Mouse (Mus musculus) urinary bladder, adult 18-20 months (tissue): ENCODE results near the gene Olfr584.

ENCODE experiments used
- DNase-seq, 2 experiments: peaks; one replicate each; pipeline ENCODE4 v3.0.0; 2022; ENCODE audit warnings: low spot score in 2 of 2, mixed read lengths in 2 of 2

Olfr584 gene

DNA sequence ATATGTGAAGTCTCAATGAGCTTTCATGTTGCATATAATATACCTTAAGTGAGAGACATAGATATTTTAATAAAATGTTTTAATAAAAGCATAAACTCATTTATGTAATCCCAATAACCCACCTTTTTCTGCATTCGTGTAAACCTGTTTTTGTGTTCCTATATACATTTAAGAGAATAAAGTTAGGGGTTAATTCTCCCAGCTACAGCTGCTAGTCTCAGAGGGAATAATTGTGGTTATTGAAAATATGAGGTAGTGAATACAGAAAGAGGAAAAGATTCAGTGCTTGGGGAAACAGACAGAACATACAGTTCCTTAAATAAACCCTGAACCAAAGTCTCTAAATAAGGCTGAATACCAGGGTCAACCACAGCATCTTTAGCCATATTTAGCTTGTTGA is at the start of gene Olfr584:
Gene Olfr584 (plus strand): TSS at position 301 of the 400 bp plus-strand sequence.
- DNase-seq = no peak

DNA sequence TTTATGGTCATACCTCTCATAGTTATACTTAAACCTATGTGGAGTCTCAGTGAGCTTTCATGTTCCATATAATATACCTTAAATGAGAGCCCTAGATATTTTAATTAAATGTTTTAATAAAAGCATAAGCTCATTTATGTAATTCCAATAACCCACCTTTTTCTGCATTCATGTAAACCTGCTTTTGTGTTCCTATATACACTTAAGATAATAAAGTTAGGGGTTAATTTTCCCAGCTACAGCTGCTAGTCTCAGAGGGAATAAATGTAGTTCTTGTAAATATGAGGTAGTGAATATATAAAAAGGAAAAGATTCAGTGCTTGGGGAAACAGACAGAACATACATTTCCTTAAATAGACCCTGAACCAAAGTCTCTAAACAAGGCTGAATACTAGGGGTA is 44.0 kb upstream of the Olfr584 start, which contains the start of gene Olfr582:
Gene Olfr582 (plus strand): TSS at position 301 of the 400 bp plus-strand sequence.
- no peak for DNase-seq

DNA sequence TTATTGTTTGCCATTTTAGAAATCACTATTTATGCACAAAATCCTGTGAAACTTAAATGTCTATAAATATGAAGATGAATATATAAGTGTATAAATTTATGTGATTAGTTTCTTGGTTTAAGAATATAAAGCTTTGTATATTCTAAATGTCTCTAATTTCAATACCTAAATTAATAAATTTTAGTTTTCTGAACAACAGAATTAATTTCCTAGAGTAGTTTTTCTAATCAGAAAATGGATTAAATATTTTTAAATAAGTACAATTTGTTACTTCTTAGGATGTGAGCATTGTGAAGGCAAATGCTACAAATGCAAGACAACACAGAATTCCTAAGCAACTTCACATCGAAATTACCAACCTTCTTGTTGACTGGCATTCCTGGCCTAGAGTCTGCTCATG is 30.7 kb upstream of the Olfr584 start, which contains the start of gene Olfr583:
Gene Olfr583 (plus strand): TSS at position 301 of the 400 bp plus-strand sequence.
- no peak for DNase-seq

DNA sequence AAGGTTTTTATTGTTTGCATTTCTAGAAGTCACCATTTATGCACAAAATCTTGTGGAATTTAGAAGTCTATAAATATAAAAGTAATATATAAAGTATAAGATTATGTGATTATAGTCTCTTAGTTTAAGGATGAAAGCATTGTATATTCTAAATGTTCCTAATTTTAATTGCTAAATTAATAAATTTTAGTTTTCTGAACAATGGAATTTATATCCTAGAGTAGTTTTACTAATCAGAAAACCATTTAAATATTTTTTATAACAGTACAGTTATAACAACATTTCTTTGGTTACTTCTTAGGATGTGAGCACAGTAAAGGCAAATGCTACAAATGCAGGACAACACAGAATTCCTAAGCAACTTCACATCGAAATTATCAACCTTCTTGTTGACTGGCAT is 15.7 kb downstream of the Olfr584 start, which contains the start of gene Olfr585:
Gene Olfr585 (plus strand): TSS at position 301 of the 400 bp plus-strand sequence.
- no peak for DNase-seq

DNA sequence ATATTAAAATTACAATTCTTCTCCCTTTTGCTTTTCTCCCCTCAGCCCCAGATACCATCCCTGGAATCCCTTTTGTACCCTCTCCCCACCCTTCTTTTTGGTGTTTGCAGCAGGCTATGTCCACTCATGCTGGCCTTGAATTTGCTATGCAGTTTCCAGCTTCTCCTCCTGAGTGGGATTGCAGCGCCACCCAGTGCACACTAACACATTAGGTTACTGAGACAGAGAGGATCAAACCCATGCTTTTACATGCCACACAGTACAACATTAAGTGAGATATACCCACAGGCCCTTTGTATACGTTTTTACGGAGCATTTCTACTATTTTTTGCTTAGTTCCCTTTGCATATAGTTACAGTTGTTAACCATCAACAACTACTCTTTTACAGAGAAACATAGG is 37.7 kb downstream of the Olfr584 start:
- DNase-seq = no peak

DNA sequence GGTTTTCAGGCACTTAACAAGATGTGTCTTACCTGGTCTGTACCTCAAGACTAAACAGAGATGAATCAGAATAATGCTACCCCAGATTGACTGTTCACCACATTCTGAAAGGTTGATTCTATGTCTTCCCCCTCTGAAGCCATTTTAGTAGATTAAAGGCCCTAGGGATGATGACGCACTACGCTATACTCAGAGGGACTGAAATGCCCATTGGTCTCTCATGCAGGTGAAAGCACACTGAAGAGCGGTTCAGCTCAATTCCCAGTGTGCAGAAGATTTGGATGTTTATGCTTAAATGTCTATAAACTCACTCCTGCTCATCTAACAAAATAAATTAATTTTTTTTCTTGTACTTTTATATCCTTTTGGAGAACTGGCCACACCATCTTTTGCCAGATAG is 43.9 kb downstream of the Olfr584 start, which contains the start of gene Olfr586:
Gene Olfr586 (minus strand): TSS at position 101 of the 400 bp plus-strand sequence.
- DNase-seq = no peak
